Mouse (Mus musculus): ENCODE measurements around the gene Greb1. TPM values are rescaled to one million over a fixed set of nuclear protein-coding genes. Genes with fewer than 3 reads are reported as not detected.

Greb1 gene
- polyA plus RNA-seq, 1 experiment = 3.1 TPM

GRCm38 (mm10) chr12:16820761-16821160 is 20.1 kb upstream of the Greb1 start:
- H3K27ac ChIP-seq (ENCODE audit: control insufficient read depth, insufficient read depth, low read depth, low read length) = no peak overlapping the region
- H3K36me3 ChIP-seq (ENCODE audit: control insufficient read depth, insufficient read depth, low read length) = peaks cover 4% of the 10 kb centered on the region
- no peak overlapping the region for H3K4me3 ChIP-seq (ENCODE audit: control insufficient read depth, low read depth, low read length)
- no peaks in the 10 kb centered on the region for H3K27me3 ChIP-seq (ENCODE audit: control insufficient read depth, insufficient read depth, low read length)
- H3K4me1 ChIP-seq (ENCODE audit: control insufficient read depth, insufficient read depth, low read length) = no peaks in the 10 kb centered on the region
- no peak for TF ChIP-seq POLR2A (IDR thresholded peaks at IDR 0.05; ENCODE audit: control insufficient read depth, low read depth, low read length)
- no peak for TF ChIP-seq CTCF (IDR thresholded peaks at IDR 0.05; ENCODE audit: control insufficient read depth, insufficient read depth, insufficient replicate concordance, low read depth, low read length)

GRCm38 (mm10) chr12:16818513-16818912 is 17.8 kb upstream of the Greb1 start:
- Histone ChIP-seq H3K27me3 (ENCODE audit: control insufficient read depth, insufficient read depth, low read length) (no peaks in the 10 kb centered on the region), H3K36me3 (ENCODE audit: control insufficient read depth, insufficient read depth, low read length) (peaks cover 4% of the 10 kb centered on the region), H3K4me3 (ENCODE audit: control insufficient read depth, low read depth, low read length) (no peak overlapping the region), H3K4me1 (ENCODE audit: control insufficient read depth, insufficient read depth, low read length) (no peaks in the 10 kb centered on the region), H3K27ac (ENCODE audit: control insufficient read depth, insufficient read depth, low read depth, low read length) (no peak overlapping the region)
- TF ChIP-seq CTCF (IDR thresholded peaks at IDR 0.05; ENCODE audit: control insufficient read depth, insufficient read depth, insufficient replicate concordance, low read depth, low read length) (no peak), POLR2A (IDR thresholded peaks at IDR 0.05; ENCODE audit: control insufficient read depth, low read depth, low read length) (no peak)

GRCm38 (mm10) chr12:16817147-16817546 is 16.5 kb upstream of the Greb1 start:
- H3K36me3 ChIP-seq (ENCODE audit: control insufficient read depth, insufficient read depth, low read length) = peaks cover 1% of the 10 kb centered on the region; the same call in 1 of the 2 replicates
- H3K27ac ChIP-seq (ENCODE audit: control insufficient read depth, insufficient read depth, low read depth, low read length) = no peak overlapping the region
- H3K27me3 ChIP-seq (ENCODE audit: control insufficient read depth, insufficient read depth, low read length) = no peaks in the 10 kb centered on the region
- no peak for TF ChIP-seq CTCF (IDR thresholded peaks at IDR 0.05; ENCODE audit: control insufficient read depth, insufficient read depth, insufficient replicate concordance, low read depth, low read length)
- no peak for TF ChIP-seq POLR2A (IDR thresholded peaks at IDR 0.05; ENCODE audit: control insufficient read depth, low read depth, low read length)
- no peak overlapping the region for H3K4me3 ChIP-seq (ENCODE audit: control insufficient read depth, low read depth, low read length)
- no peaks in the 10 kb centered on the region for H3K4me1 ChIP-seq (ENCODE audit: control insufficient read depth, insufficient read depth, low read length)

- Histone ChIP-seq H3K4me3 (ENCODE audit: control insufficient read depth, low read depth, low read length) (peak overlapping the region; percentile 78), H3K4me1 (ENCODE audit: control insufficient read depth, insufficient read depth, low read length) (peaks cover 5% of the 10 kb centered on the region), H3K27me3 (ENCODE audit: control insufficient read depth, insufficient read depth, low read length) (no peaks in the 10 kb centered on the region), H3K27ac (ENCODE audit: control insufficient read depth, insufficient read depth, low read depth, low read length) (no peak overlapping the region), H3K36me3 (ENCODE audit: control insufficient read depth, insufficient read depth, low read length) (no peaks in the 10 kb centered on the region)
- TF ChIP-seq POLR2A (IDR thresholded peaks at IDR 0.05; ENCODE audit: control insufficient read depth, low read depth, low read length) (0 out of 2 replicates have a peak, but pooled peaks have one; percentile 6), CTCF (IDR thresholded peaks at IDR 0.05; ENCODE audit: control insufficient read depth, insufficient read depth, insufficient replicate concordance, low read depth, low read length) (no peak)
These were observed 10.8 kb upstream of the Greb1 start for GRCm38 (mm10) chr12:16811477-16811876.

GRCm38 (mm10) chr12:16810525-16811431 is 10.1 kb upstream of the Greb1 start, which contains the start of gene E2f6:
Gene E2f6, plus strand, starts transcription at chr12:16810963.
- peak within 1 kb of the TSS; percentile 39; the same call in 1 of the 2 replicates for H3K27ac ChIP-seq (ENCODE audit: control insufficient read depth, insufficient read depth, low read depth, low read length)
- peak within 1 kb of the TSS; percentile 78 for H3K4me3 ChIP-seq (ENCODE audit: control insufficient read depth, low read depth, low read length)
- H3K36me3 ChIP-seq (ENCODE audit: control insufficient read depth, insufficient read depth, low read length) = no peaks in the 10 kb centered on the region
- H3K4me1 ChIP-seq (ENCODE audit: control insufficient read depth, insufficient read depth, low read length) = peaks cover 5% of the 10 kb centered on the region
- no peaks in the 10 kb centered on the region for H3K27me3 ChIP-seq (ENCODE audit: control insufficient read depth, insufficient read depth, low read length)
- TF ChIP-seq POLR2A (IDR thresholded peaks at IDR 0.05; ENCODE audit: control insufficient read depth, low read depth, low read length) (peak; percentile 75), CTCF (IDR thresholded peaks at IDR 0.05; ENCODE audit: control insufficient read depth, insufficient read depth, insufficient replicate concordance, low read depth, low read length) (no peak)

- no peaks in the 10 kb centered on the region for H3K36me3 ChIP-seq (ENCODE audit: control insufficient read depth, insufficient read depth, low read length)
- no peak overlapping the region for H3K4me3 ChIP-seq (ENCODE audit: control insufficient read depth, low read depth, low read length)
- no peaks in the 10 kb centered on the region for H3K27me3 ChIP-seq (ENCODE audit: control insufficient read depth, insufficient read depth, low read length)
- no peak overlapping the region for H3K27ac ChIP-seq (ENCODE audit: control insufficient read depth, insufficient read depth, low read depth, low read length)
- H3K4me1 ChIP-seq (ENCODE audit: control insufficient read depth, insufficient read depth, low read length) = peaks cover 5% of the 10 kb centered on the region
- TF ChIP-seq POLR2A (IDR thresholded peaks at IDR 0.05; ENCODE audit: control insufficient read depth, low read depth, low read length) = no peak
- no peak; the same call in 1 of the 2 replicates for TF ChIP-seq CTCF (IDR thresholded peaks at IDR 0.05; ENCODE audit: control insufficient read depth, insufficient read depth, insufficient replicate concordance, low read depth, low read length)
These were observed 7.4 kb upstream of the Greb1 start for GRCm38 (mm10) chr12:16808045-16808444.

GRCm38 (mm10) chr12:16805511-16805910 is 4.8 kb upstream of the Greb1 start:
- no peaks in the 10 kb centered on the region for H3K27me3 ChIP-seq (ENCODE audit: control insufficient read depth, insufficient read depth, low read length)
- H3K36me3 ChIP-seq (ENCODE audit: control insufficient read depth, insufficient read depth, low read length) = no peaks in the 10 kb centered on the region
- TF ChIP-seq POLR2A (IDR thresholded peaks at IDR 0.05; ENCODE audit: control insufficient read depth, low read depth, low read length) (no peak), CTCF (IDR thresholded peaks at IDR 0.05; ENCODE audit: control insufficient read depth, insufficient read depth, insufficient replicate concordance, low read depth, low read length) (peak; percentile 23; the same call in 1 of the 2 replicates)
- H3K4me3 ChIP-seq (ENCODE audit: control insufficient read depth, low read depth, low read length) = no peak overlapping the region
- H3K27ac ChIP-seq (ENCODE audit: control insufficient read depth, insufficient read depth, low read depth, low read length) = no peak overlapping the region
- H3K4me1 ChIP-seq (ENCODE audit: control insufficient read depth, insufficient read depth, low read length) = no peaks in the 10 kb centered on the region

All from testis, adult 2 months (tissue).